Mouse (Mus musculus): ENCODE data around the gene Fignl2.

DNA sequence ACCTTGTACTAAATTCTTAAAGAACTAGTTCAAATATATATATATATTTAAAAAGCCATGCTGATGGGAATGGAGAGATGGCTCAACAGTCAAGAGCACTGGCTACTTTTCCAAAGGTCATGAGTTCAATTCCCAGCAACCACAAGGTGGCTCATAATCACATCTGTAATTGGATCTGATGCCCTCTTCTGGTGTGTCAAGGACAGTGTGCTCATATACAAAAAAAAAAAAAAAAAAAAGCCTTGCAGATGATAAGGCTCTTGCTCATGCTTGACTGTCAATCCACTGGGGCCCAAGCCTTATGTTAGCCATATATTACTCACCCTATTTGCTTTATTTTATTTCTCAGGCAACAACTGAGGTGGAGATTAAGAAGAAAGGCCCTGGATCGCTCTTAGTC, 76.7 kb downstream of the Fignl2 start:
- no peak for TF ChIP-seq CEBPB (IDR thresholded peaks at IDR 0.05; ENCODE audit: insufficient read depth, poor library complexity, severe bottlenecking)
- no peak for TF ChIP-seq POLR2A (IDR thresholded peaks at IDR 0.05; ENCODE audit: insufficient read length, low read depth)
- TF ChIP-seq TCF12 (IDR thresholded peaks at IDR 0.05; ENCODE audit: insufficient read depth, poor library complexity, severe bottlenecking): no peak
- no peak for TF ChIP-seq MYOG (IDR thresholded peaks at IDR 0.05; ENCODE audit: control insufficient read depth in 1 of 3, insufficient read depth in 1 of 3, insufficient read length in 2 of 3, low read depth in 2 of 3)
- TF ChIP-seq POLR2AphosphoS2 (IDR thresholded peaks at IDR 0.05; ENCODE audit: insufficient read length, low read depth): no peak
- no peak for TF ChIP-seq E2F4 (IDR thresholded peaks at IDR 0.05; ENCODE audit: insufficient read depth)
- no peak for TF ChIP-seq MYOD1 (IDR thresholded peaks at IDR 0.05; ENCODE audit: control insufficient read depth in 1 of 3, insufficient read length in 2 of 3, low read depth in 2 of 3)
- no peak for TF ChIP-seq USF1 (IDR thresholded peaks at IDR 0.05; ENCODE audit: low read depth)
- no peak for TF ChIP-seq TCF3 (IDR thresholded peaks at IDR 0.05; ENCODE audit: insufficient read length, low read depth)
- no peak for TF ChIP-seq MAX (IDR thresholded peaks at IDR 0.05; ENCODE audit: low read depth)
